8 mouse cellular contexts compared by ENCODE assay signal in the genomic region with DNA sequence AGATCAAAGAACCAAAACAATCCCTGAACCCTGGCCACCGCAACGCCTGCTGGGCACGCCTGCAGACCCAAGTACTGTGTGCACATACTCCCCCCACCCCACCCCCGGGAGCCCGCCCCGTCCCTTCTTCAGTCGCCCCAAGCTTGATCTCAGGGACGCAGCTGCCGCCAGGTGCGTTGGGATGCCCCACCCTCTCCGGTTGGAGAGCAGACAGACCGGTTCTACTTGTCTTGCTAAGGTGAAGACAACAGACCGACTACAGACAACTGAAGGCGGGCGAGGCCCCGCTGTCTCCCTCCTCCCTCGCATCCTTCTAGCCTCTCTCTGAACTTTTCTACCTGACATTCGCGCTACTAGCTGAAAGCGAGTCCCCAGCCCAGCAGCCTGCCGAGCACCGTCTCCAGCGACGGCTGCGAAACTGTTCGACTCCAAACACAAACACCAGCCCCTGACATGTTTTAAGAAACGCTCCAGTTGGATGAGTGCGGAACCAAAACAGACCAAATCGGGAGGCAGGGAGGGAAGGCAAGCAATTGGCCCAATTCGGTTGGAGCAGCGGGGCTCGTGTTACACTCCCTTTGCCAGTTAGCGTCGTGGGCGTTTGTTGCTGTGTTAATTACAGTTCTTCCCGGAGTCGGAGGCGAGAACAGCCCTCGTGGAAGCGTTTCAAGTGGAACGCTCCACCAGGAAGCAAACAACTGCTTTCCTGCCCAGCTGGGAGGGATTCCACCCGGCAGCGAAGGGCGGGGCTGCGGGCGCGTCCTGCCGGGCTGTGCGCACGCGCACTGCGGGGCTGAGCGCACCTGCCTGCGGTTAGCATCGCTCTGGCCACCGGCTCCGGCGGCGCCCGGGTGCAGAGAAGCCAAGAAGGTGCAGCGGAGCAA. TPM values are rescaled to one million over a fixed set of nuclear protein-coding genes. Genes with fewer than 3 reads are reported as not detected.
DNase-seq lines count a peak whose midpoint lies in the region; ATAC-seq lines count a peak whose summit lies in the region.

No protein-coding gene starts in this region.

- H3K27ac ChIP-seq in hindbrain, embryonic 15.5 days (replicated peaks), result no peak overlapping the region

- no peaks in the 10 kb centered on the region for H3K9me3 ChIP-seq in hindbrain, embryonic 15.5 days

- H3K36me3 ChIP-seq in hindbrain, embryonic 15.5 days, result no peaks in the 10 kb centered on the region

- ATAC-seq in hindbrain, embryonic 15.5 days (ENCODE audit: low FRiP score, low read depth), result peak; percentile 90

- H3K9ac ChIP-seq in hindbrain, embryonic 15.5 days, result peak overlapping the region; percentile 46

- peak overlapping the region; percentile 60 for H3K4me3 ChIP-seq in hindbrain, embryonic 15.5 days

- H3K4me1 ChIP-seq in hindbrain, embryonic 15.5 days (replicated peaks), result peaks cover 7% of the 10 kb centered on the region

- WGBS in hindbrain, embryonic 15.5 days, result under 1% methylated on average over 61 of the region's 61 CpGs

- peak; percentile 90 for DNase-seq in R1 (ENCODE audit: low read depth, low spot score)
- peak; percentile 85 to 91 for DNase-seq in cerebellum, postnatal 14 days
- DNase-seq in gastrocnemius, adult 18-20 months (ENCODE audit: low spot score), result peak; percentile 73
- DNase-seq in left cerebral cortex, adult 11 months (ENCODE audit: low spot score), result peak; percentile 67
- DNase-seq in lung, postnatal 36 days, result peak; percentile 90
- peak; percentile 85 for DNase-seq in retina, embryonic 14.5 days (ENCODE audit: low spot score)
- peak; percentile 97 to 99 for DNase-seq in thymus, postnatal 36 days

- H3K27me3 ChIP-seq in hindbrain, embryonic 15.5 days, result peaks cover 10% of the 10 kb centered on the region; the same call in 1 of the 2 replicates

- peak overlapping the region; percentile 84 for H3K4me2 ChIP-seq in hindbrain, embryonic 15.5 days

RNA-seq across cellular contexts. Expression of gene Gm2310, which starts 49.1 kb away (rescaled TPM):
- not detected for total RNA-seq in gastrocnemius, adult 18-20 months (2021)
- polyA plus RNA-seq in hindbrain, embryonic 15.5 days (2015; fragmentation: Nextera tagmentation; extraction: Ambion mirVana), result not detected in 2 replicates
